Comparison of ENCODE assay signal across 8 mouse cellular contexts in genomic region chr9:72797136-72797621, GRCm38 (mm10). TPM values are rescaled to one million over a fixed set of nuclear protein-coding genes. Genes with fewer than 3 reads are reported as not detected.
DNase-seq lines count a peak whose midpoint lies in the region; ATAC-seq lines count a peak whose summit lies in the region.

No protein-coding gene starts in this region.

- 45% methylated on average over 9 of the region's 9 CpGs for WGBS in kidney, embryonic 14.5 days
- 34% methylated on average over 9 of the region's 9 CpGs for WGBS in heart, embryonic 11.5 days (ENCODE audit: insufficient replicate concordance)
- WGBS in liver, embryonic 15.5 days (ENCODE audit: insufficient replicate concordance): 14% methylated on average over 9 of the region's 9 CpGs
- WGBS in hindbrain, embryonic 14.5 days: 62% methylated on average over 9 of the region's 9 CpGs

- no peaks in the 10 kb centered on the region for H3K27me3 ChIP-seq in kidney, embryonic 14.5 days (ENCODE audit: control insufficient read depth, insufficient read depth, low read length)
- H3K27me3 ChIP-seq in heart, embryonic 11.5 days (ENCODE audit: control insufficient read depth, insufficient read depth, low read length): no peaks in the 10 kb centered on the region
- H3K27me3 ChIP-seq in liver, embryonic 15.5 days: no peaks in the 10 kb centered on the region
- H3K27me3 ChIP-seq in hindbrain, embryonic 14.5 days (ENCODE audit: control insufficient read depth, insufficient read depth, low read length): no peaks in the 10 kb centered on the region

- no peak overlapping the region for H3K9ac ChIP-seq in kidney, embryonic 14.5 days (ENCODE audit: low read depth, low read length)
- no peak overlapping the region for H3K9ac ChIP-seq in heart, embryonic 11.5 days (ENCODE audit: low read depth, low read length)
- no peak overlapping the region for H3K9ac ChIP-seq in liver, embryonic 15.5 days
- H3K9ac ChIP-seq in hindbrain, embryonic 14.5 days: no peak overlapping the region

- ATAC-seq in kidney, embryonic 14.5 days (ENCODE audit: low FRiP score, low TSS enrichment): no peak
- ATAC-seq in heart, embryonic 11.5 days (replicated peaks; ENCODE audit: insufficient number of reproducible peaks, low FRiP score, low TSS enrichment): no peak
- ATAC-seq in liver, embryonic 15.5 days (ENCODE audit: insufficient read depth): no peak
- no peak for ATAC-seq in hindbrain, embryonic 14.5 days (ENCODE audit: low FRiP score)

- H3K9me3 ChIP-seq in kidney, embryonic 14.5 days (ENCODE audit: control insufficient read depth, low read length): no peaks in the 10 kb centered on the region
- no peaks in the 10 kb centered on the region for H3K9me3 ChIP-seq in heart, embryonic 11.5 days (replicated peaks; ENCODE audit: control insufficient read depth, low read length)
- no peaks in the 10 kb centered on the region for H3K9me3 ChIP-seq in liver, embryonic 15.5 days (replicated peaks)
- 0 out of 2 replicates have a peak, but pooled peaks cover 4% of the 10 kb centered on the region for H3K9me3 ChIP-seq in hindbrain, embryonic 14.5 days (ENCODE audit: control insufficient read depth, low read length)

- H3K4me1 ChIP-seq in kidney, embryonic 14.5 days (ENCODE audit: control insufficient read depth, insufficient read depth, low read length): no peaks in the 10 kb centered on the region
- H3K4me1 ChIP-seq in heart, embryonic 11.5 days (ENCODE audit: control insufficient read depth, insufficient read depth, low read length): peaks cover 5% of the 10 kb centered on the region; the same call in 1 of the 2 replicates
- no peaks in the 10 kb centered on the region; the same call in 1 of the 2 replicates for H3K4me1 ChIP-seq in liver, embryonic 15.5 days (replicated peaks)
- no peaks in the 10 kb centered on the region for H3K4me1 ChIP-seq in hindbrain, embryonic 14.5 days (replicated peaks; ENCODE audit: control insufficient read depth, insufficient read depth, low read length)

- H3K36me3 ChIP-seq in kidney, embryonic 14.5 days (ENCODE audit: control insufficient read depth, insufficient read depth, low read length): no peaks in the 10 kb centered on the region
- no peaks in the 10 kb centered on the region for H3K36me3 ChIP-seq in heart, embryonic 11.5 days (ENCODE audit: control insufficient read depth, insufficient read depth, low read length)
- H3K36me3 ChIP-seq in liver, embryonic 15.5 days (replicated peaks): no peaks in the 10 kb centered on the region
- no peaks in the 10 kb centered on the region for H3K36me3 ChIP-seq in hindbrain, embryonic 14.5 days (replicated peaks; ENCODE audit: control insufficient read depth, insufficient read depth)

- no peak overlapping the region for H3K27ac ChIP-seq in kidney, embryonic 14.5 days (ENCODE audit: low read depth, low read length)
- H3K27ac ChIP-seq in heart, embryonic 11.5 days (ENCODE audit: low read depth, low read length): no peak overlapping the region
- H3K27ac ChIP-seq in liver, embryonic 15.5 days (replicated peaks): no peak overlapping the region
- H3K27ac ChIP-seq in hindbrain, embryonic 14.5 days: no peak overlapping the region

- no peak overlapping the region for H3K4me3 ChIP-seq in kidney, embryonic 14.5 days (ENCODE audit: low read length)
- H3K4me3 ChIP-seq in heart, embryonic 11.5 days (ENCODE audit: low read depth, low read length): no peak overlapping the region
- no peak overlapping the region for H3K4me3 ChIP-seq in liver, embryonic 15.5 days (replicated peaks)
- H3K4me3 ChIP-seq in hindbrain, embryonic 14.5 days (replicated peaks; ENCODE audit: low read length): no peak overlapping the region

- H3K4me2 ChIP-seq in kidney, embryonic 14.5 days (replicated peaks; ENCODE audit: low read depth, low read length): no peak overlapping the region
- H3K4me2 ChIP-seq in heart, embryonic 11.5 days: peak overlapping the region; percentile 24
- peak overlapping the region; percentile 6 for H3K4me2 ChIP-seq in liver, embryonic 15.5 days
- H3K4me2 ChIP-seq in hindbrain, embryonic 14.5 days (replicated peaks): no peak overlapping the region

- DNase-seq in kidney, adult 18-20 months: peak; percentile 6
- peak; percentile 56 to 62 for DNase-seq in thymus, adult 18-20 months
- DNase-seq in spleen, postnatal 14 days (ENCODE audit: low spot score in 2 of 2): no peak
- DNase-seq in hindbrain, embryonic 14.5 days (ENCODE audit: low spot score): no peak
- DNase-seq in spleen, adult 12 weeks (ENCODE audit: low spot score): no peak

RNA-seq across cellular contexts. Expression of gene Prtg, which starts 9.5 kb away (rescaled TPM):
- polyA plus RNA-seq in kidney, embryonic 14.5 days (2014; fragmentation: Nextera tagmentation; extraction: Ambion mirVana): 3.4 and 4.6 TPM in 2 replicates
- polyA plus RNA-seq in heart, embryonic 11.5 days (2014; fragmentation: Nextera tagmentation; extraction: Ambion mirVana): 3.2 and 4.3 TPM in 2 replicates
- polyA plus RNA-seq in liver, embryonic 15.5 days (2015; fragmentation: Nextera tagmentation; extraction: Ambion mirVana): 0.08 and 0.15 TPM in 2 replicates
- 0.82 and 0.98 TPM in 2 replicates for polyA plus RNA-seq in hindbrain, embryonic 14.5 days (2014; fragmentation: Nextera tagmentation; extraction: Ambion mirVana)

Comparison
In these comparisons a context has a peak if more than half of its experiments do, and no peak if none do; other contexts are left out.
1. DNase-seq: peak in kidney, adult 18-20 months (single experiment) and thymus, adult 18-20 months (2 of 2); none in spleen, postnatal 14 days (0 of 2), hindbrain, embryonic 14.5 days (single experiment) and spleen, adult 12 weeks (single experiment).
2. H3K4me2 ChIP-seq: peak in heart, embryonic 11.5 days (single experiment) and liver, embryonic 15.5 days (single experiment); none in kidney, embryonic 14.5 days (single experiment) and hindbrain, embryonic 14.5 days (single experiment).